ENCODE assay signal across 8 mouse cellular contexts in genomic region chr8:8661103-8661758, GRCm38 (mm10). TPM values are rescaled to one million over a fixed set of nuclear protein-coding genes. Genes with fewer than 3 reads are reported as not detected.
DNase-seq lines count a peak whose midpoint lies in the region; ATAC-seq and TF ChIP-seq lines count a peak whose summit lies in the region.

Gene Efnb2, minus strand, starts transcription at chr8:8661242.

- H3K9ac ChIP-seq in heart, embryonic 14.5 days (ENCODE audit: low read length), result peak within 1 kb of the TSS; percentile 89
- peak within 1 kb of the TSS; percentile 63 for H3K9ac ChIP-seq in liver, embryonic 11.5 days (ENCODE audit: low read depth, low read length)

- peak within 1 kb of the TSS; percentile 86 for H3ac ChIP-seq in myocyte (ENCODE audit: control insufficient read depth, insufficient read length)

- H3K79me2 ChIP-seq in myocyte (ENCODE audit: control insufficient read depth, insufficient read depth), result peaks cover 55% of the 10 kb centered on the region

- peaks cover 22% of the 10 kb centered on the region for H3K36me3 ChIP-seq in forebrain, embryonic 10.5 days (replicated peaks)
- H3K36me3 ChIP-seq in heart, embryonic 14.5 days (ENCODE audit: control insufficient read depth, insufficient read depth, low read length), result peaks cover 19% of the 10 kb centered on the region
- H3K36me3 ChIP-seq in liver, embryonic 11.5 days (ENCODE audit: control insufficient read depth, insufficient read depth, low read length), result 0 out of 2 replicates have a peak, but pooled peaks cover 2% of the 10 kb centered on the region
- H3K36me3 ChIP-seq in myocyte (ENCODE audit: control insufficient read depth, insufficient read depth), result peaks cover 5% of the 10 kb centered on the region

- peak; percentile 93 for TF ChIP-seq POLR2A in myocyte (IDR thresholded peaks at IDR 0.05; ENCODE audit: insufficient read length, low read depth)

- H3K27ac ChIP-seq in forebrain, embryonic 10.5 days, result peak within 1 kb of the TSS; percentile 98
- peak within 1 kb of the TSS; percentile 77 to 86 for H3K27ac ChIP-seq in heart, embryonic 14.5 days (replicated peaks in 1 of 2; ENCODE audit: control insufficient read depth in 1 of 2, insufficient read depth in 1 of 2, low read depth in 2 of 2, low read length in 2 of 2)
- H3K27ac ChIP-seq in liver, embryonic 11.5 days (ENCODE audit: low read depth, low read length), result peak within 1 kb of the TSS; percentile 21

- peak within 1 kb of the TSS; percentile 97 for H3K4me3 ChIP-seq in forebrain, embryonic 10.5 days
- peak within 1 kb of the TSS; percentile 78 to 81 for H3K4me3 ChIP-seq in heart, embryonic 14.5 days (ENCODE audit: control insufficient read depth in 1 of 2, insufficient read depth in 1 of 2, low read depth in 1 of 2, low read length in 2 of 2)
- peak within 1 kb of the TSS; percentile 59 for H3K4me3 ChIP-seq in liver, embryonic 11.5 days (ENCODE audit: low read depth, low read length)
- H3K4me3 ChIP-seq in myocyte, result peak within 1 kb of the TSS; percentile 88

- peak; percentile 94 for ATAC-seq in heart, embryonic 14.5 days (ENCODE audit: insufficient number of reproducible peaks, insufficient read depth, low FRiP score, low read depth)
- ATAC-seq in liver, embryonic 11.5 days (replicated peaks; ENCODE audit: low FRiP score), result peak; percentile 95

- WGBS in forebrain, embryonic 10.5 days, result under 1% methylated on average over 69 of the region's 70 CpGs
- under 1% methylated on average over 52 of the region's 70 CpGs for WGBS in heart, embryonic 14.5 days
- WGBS in liver, embryonic 11.5 days, result under 1% methylated on average over 69 of the region's 70 CpGs

- DNase-seq in CD4-positive helper T cell, adult 2 months (ENCODE audit: low read depth, low spot score), result peak; percentile 92
- peak; percentile 80 for DNase-seq in c-Kit-positive CD71-negative TER-119-negative erythroid progenitor cells, embryonic 14.5 days (ENCODE audit: low read depth)
- DNase-seq in forebrain, embryonic 10.5 days (ENCODE audit: extremely low spot score, low spot score), result peak; percentile 95
- DNase-seq in kidney, postnatal 10 days, result peak; percentile 98
- DNase-seq in liver, embryonic 11.5 days (ENCODE audit: low spot score), result peak; percentile 97
- DNase-seq in spleen, postnatal 4 days (ENCODE audit: low spot score in 2 of 2), result peak; percentile 85 to 93

- peaks cover 33% of the 10 kb centered on the region for H3K4me1 ChIP-seq in forebrain, embryonic 10.5 days
- H3K4me1 ChIP-seq in heart, embryonic 14.5 days (ENCODE audit: control insufficient read depth in 2 of 2, insufficient read depth in 2 of 2, low read length in 2 of 2), result peaks cover 4 to 23% of the 10 kb centered on the region in 2 experiments
- peaks cover 4% of the 10 kb centered on the region; the same call in 1 of the 2 replicates for H3K4me1 ChIP-seq in liver, embryonic 11.5 days (replicated peaks; ENCODE audit: control insufficient read depth, insufficient read depth, low read length)

- no peaks in the 10 kb centered on the region for H3K27me3 ChIP-seq in forebrain, embryonic 10.5 days (ENCODE audit: poor library complexity, severe bottlenecking)
- no peaks in the 10 kb centered on the region for H3K27me3 ChIP-seq in heart, embryonic 14.5 days (ENCODE audit: control insufficient read depth, insufficient read depth, low read length)
- H3K27me3 ChIP-seq in liver, embryonic 11.5 days (replicated peaks; ENCODE audit: control insufficient read depth, insufficient read depth, low read length), result peaks cover 25% of the 10 kb centered on the region
- no peaks in the 10 kb centered on the region for H3K27me3 ChIP-seq in myocyte (ENCODE audit: control insufficient read depth, insufficient read depth, insufficient read length)

- no peaks in the 10 kb centered on the region for H3K9me3 ChIP-seq in forebrain, embryonic 10.5 days
- H3K9me3 ChIP-seq in heart, embryonic 14.5 days (ENCODE audit: control insufficient read depth, low read length), result no peaks in the 10 kb centered on the region
- H3K9me3 ChIP-seq in liver, embryonic 11.5 days (ENCODE audit: control insufficient read depth, low read length), result no peaks in the 10 kb centered on the region

- peak within 1 kb of the TSS; percentile 86 for H3K4me2 ChIP-seq in heart, embryonic 14.5 days (ENCODE audit: low read length)
- peak within 1 kb of the TSS; percentile 91 for H3K4me2 ChIP-seq in liver, embryonic 11.5 days
- peak within 1 kb of the TSS; percentile 94 for H3K4me2 ChIP-seq in myocyte (ENCODE audit: low read depth)

TF ChIP-seq in myocyte, 11 proteins besides CTCF, POLR2A, EP300 and RAD21:
- TF ChIP-seq E2F4 (IDR thresholded peaks at IDR 0.05; ENCODE audit: insufficient read depth), result peak; percentile 54
- no peak for TF ChIP-seq MYOG (IDR thresholded peaks at IDR 0.05; ENCODE audit: control insufficient read depth in 1 of 3, insufficient read depth in 1 of 3, insufficient read length in 2 of 3, low read depth in 2 of 3)
- peak; percentile 86 for TF ChIP-seq POLR2AphosphoS2 (IDR thresholded peaks at IDR 0.05; ENCODE audit: insufficient read length, low read depth)
- TF ChIP-seq REST (IDR thresholded peaks at IDR 0.05; ENCODE audit: insufficient read depth, insufficient read length), result peak; percentile 39
- peak; percentile 25 for TF ChIP-seq SRF (IDR thresholded peaks at IDR 0.05; ENCODE audit: control insufficient read depth, insufficient read length, low read depth)

RNA-seq across cellular contexts. Expression of gene Efnb2, which starts in this region (rescaled TPM):
- 28.7 and 29.9 TPM in 2 replicates for polyA plus RNA-seq in forebrain, embryonic 10.5 days (2016; fragmentation: Nextera tagmentation; extraction: Ambion mirVana)
- polyA plus RNA-seq in heart, embryonic 14.5 days (2014; fragmentation: Nextera tagmentation; extraction: Ambion mirVana), result 16.2 and 18.7 TPM in 2 replicates
- 7.6 and 8.0 TPM in 2 replicates for polyA plus RNA-seq in liver, embryonic 11.5 days (2014; fragmentation: Nextera tagmentation; extraction: Ambion mirVana)
- polyA plus RNA-seq in myocyte (2012; fragmentation: generic; extraction: Trizol), result 10.3 TPM

Comparison
In these comparisons a context has a peak if more than half of its experiments do, and no peak if none do; other contexts are left out.
1. Peak in every context shown above with its lines: DNase-seq, ATAC-seq, H3K4me3 ChIP-seq and H3K27ac ChIP-seq.
2. H3K27ac ChIP-seq: peak in every context shown above with its lines; median percentile 98 in forebrain, embryonic 10.5 days; 82 in heart, embryonic 14.5 days; 21 in liver, embryonic 11.5 days.